Mouse (Mus musculus): ENCODE data around the gene Fam193a.

DNA sequence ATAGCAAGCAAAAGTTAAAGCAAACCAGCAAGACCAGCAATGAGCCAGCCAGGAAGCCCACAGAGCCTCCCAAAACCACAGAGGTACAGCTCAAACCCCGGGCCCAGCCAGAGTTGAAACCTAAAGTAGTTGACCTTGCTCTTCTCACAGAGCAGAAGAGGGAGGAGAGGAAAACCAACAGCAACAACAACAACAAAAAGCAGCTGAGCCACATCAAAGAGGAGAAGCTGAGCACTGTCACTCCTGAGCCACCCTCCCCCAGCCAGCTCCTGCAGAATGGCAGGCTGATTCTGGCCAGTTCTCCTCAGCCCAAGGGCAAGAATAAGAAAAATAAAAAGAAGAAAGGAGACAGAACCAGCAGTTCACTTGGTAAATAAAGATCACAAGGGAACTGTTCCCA lies 96.3 kb downstream of the Fam193a start:
- TF ChIP-seq EP300 (IDR thresholded peaks at IDR 0.05; ENCODE audit: insufficient read depth, low read depth, low read length): no peak
- TF ChIP-seq CTCF (IDR thresholded peaks at IDR 0.05; ENCODE audit: low read depth, low read length): no peak
- TF ChIP-seq POLR2A (IDR thresholded peaks at IDR 0.05; ENCODE audit: insufficient read depth, low read length): no peak
